Mouse (Mus musculus): ENCODE measurements around the gene Dnah6.

- no peak for TF ChIP-seq CTCF (IDR thresholded peaks at IDR 0.05; ENCODE audit: low read depth)
- TF ChIP-seq EP300 (IDR thresholded peaks at IDR 0.05; ENCODE audit: low read depth): no peak
These were observed 33.1 kb upstream of the Dnah6 start for GRCm38 (mm10) chr6:73254307-73255228.

Data from liver, embryonic 14.5 days (tissue).